Mouse (Mus musculus): ENCODE data around the gene Megf6.

Gene Megf6

GRCm38 (mm10) chr4:154170506-154171150 lies at the start of gene Megf6:
Gene Megf6, plus strand, starts transcription at chr4:154170730.
- no peak for DNase-seq

DNA sequence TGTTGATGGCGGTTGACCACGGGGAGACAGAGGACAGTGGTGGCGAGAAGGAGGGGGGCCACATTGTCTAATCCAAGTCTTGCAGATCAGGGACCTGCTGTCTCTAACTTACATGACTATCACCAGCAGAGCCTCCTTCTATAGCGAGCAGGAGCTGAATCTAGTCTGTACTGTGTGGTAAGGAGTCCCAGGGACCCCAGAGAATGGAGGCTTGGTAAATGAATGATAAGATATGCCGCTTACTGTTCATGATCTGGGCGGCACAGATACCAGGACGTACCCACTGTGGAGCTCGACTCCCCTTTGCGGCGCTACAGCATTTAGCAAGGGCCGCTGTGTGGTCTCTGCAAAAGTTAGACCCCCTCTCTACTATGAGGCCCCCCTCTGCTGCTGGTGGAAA lies 48.7 kb upstream of the Megf6 start:
- no peak for DNase-seq

DNA sequence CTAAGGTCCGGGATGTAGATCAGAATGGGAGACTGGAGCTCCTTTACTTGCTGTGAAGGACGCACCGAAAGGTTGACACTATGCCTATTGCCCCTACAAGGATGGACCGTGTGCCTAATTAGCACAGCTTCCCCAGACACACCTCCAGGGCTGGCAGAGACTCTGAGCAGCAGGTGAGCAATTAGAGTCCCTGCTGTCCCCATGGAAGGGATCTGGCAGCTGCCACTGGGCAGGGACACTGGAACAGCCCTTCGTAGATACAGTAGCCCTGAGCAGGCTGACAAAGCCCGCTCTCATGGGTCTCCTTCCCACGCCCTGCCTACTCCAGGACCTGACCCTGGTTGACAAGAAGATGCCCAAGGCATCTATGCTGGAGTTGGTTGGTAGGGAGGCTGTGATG lies 48.2 kb upstream of the Megf6 start:
- no peak for DNase-seq

DNA sequence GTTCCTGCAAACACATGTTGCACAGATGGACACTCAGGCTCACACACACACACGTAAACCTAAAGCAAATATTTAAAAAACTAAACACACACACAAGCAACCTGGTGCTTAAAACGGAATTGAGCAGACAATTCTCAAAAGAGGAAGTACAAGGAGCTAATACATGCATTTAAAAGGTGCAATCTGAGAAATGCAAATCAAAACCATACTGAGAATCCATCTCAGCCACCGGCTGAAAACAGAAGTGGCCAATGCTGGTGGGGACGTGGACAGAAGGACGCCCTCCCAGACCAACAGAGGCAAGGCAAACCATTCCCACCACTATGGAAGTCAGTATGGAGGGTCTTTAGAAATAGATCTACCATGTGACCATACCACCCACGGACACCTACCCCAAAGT lies 47.0 kb upstream of the Megf6 start:
- DNase-seq, result no peak

DNA sequence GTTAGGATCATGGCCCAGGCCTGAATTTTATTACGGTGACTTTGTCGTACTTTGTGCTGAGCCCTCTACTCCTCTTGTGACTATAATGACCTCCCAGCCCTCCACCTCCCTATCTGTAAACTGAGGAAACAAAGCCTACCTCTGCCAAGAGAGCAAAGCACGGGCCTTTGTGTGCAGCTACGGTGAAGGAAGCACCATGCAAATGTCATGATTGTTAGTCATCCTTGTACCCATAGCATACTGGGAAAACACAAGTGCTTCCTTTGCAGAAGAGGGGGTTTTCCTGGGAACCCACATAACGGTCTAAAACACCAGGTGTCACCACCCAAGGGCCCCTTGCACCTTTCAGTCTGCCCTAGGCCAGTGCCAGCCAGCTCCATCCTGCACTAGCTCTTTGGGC lies 45.3 kb upstream of the Megf6 start:
- DNase-seq, result no peak

- DNase-seq, result no peak
Measured at GRCm38 (mm10) chr4:154127273-154127672, 43.3 kb upstream of the Megf6 start.

GRCm38 (mm10) chr4:154129950-154130349 lies 40.6 kb upstream of the Megf6 start:
- DNase-seq, result no peak

DNA sequence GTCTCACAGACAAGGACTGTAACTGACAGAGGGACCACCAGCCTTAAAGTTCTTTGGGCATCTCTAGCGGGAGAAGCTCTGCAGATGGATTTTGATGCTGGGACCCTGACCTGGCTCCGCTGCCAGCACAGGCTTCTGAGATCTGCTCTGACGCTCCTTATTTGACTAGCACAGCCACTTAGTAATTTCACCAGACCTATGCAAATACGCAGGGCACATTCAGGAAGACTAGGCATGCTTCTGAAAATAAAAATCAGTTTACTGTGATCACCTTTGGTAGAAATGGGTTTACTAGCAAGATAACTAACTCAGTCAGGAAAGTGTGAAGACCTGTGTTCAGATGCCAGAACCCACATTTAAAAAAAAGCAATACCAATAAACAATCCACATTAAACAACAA lies 38.6 kb upstream of the Megf6 start:
- no peak for DNase-seq

- no peak for DNase-seq
Measured at GRCm38 (mm10) chr4:154134803-154135202, 35.7 kb upstream of the Megf6 start.

- DNase-seq, result no peak
Measured at GRCm38 (mm10) chr4:154137139-154137538, 33.4 kb upstream of the Megf6 start.

DNA sequence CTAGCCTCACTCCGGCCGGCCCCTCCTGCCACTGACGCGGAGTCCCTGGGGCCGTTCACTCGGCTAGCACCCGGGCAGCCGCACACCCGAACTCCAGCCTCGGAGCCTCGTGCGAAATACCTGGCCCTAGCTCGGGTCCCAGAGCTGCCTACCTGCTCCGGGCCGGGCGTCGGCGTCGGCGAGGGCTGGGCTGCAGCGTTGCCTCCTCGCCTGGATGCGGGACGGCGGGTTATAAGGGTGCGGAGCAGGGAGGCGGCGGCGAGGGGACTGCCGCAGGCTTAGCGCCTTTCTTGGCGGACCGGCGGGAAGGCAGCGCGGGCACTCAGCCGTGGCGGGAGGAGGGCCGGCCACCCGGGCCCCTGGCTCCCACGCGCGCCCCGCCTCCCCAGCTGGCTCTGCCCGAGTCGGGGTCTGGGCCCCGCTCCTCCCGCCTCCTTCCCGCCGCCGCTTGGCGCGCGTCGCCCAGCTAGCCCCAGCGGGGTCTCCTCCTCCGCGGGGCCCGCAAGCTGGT lies 30.8 kb upstream of the Megf6 start:
- DNase-seq, result peak; percentile 58

DNA sequence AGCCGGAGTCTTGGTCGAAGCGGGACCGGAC lies 30.5 kb upstream of the Megf6 start, which contains the start of gene Trp73:
Gene Trp73, minus strand, starts transcription at position 27 of the 31 bp plus-strand sequence.
- DNase-seq, result no peak

- peak; percentile 63 for DNase-seq
Measured at GRCm38 (mm10) chr4:154140213-154141008, 30.1 kb upstream of the Megf6 start.

DNA sequence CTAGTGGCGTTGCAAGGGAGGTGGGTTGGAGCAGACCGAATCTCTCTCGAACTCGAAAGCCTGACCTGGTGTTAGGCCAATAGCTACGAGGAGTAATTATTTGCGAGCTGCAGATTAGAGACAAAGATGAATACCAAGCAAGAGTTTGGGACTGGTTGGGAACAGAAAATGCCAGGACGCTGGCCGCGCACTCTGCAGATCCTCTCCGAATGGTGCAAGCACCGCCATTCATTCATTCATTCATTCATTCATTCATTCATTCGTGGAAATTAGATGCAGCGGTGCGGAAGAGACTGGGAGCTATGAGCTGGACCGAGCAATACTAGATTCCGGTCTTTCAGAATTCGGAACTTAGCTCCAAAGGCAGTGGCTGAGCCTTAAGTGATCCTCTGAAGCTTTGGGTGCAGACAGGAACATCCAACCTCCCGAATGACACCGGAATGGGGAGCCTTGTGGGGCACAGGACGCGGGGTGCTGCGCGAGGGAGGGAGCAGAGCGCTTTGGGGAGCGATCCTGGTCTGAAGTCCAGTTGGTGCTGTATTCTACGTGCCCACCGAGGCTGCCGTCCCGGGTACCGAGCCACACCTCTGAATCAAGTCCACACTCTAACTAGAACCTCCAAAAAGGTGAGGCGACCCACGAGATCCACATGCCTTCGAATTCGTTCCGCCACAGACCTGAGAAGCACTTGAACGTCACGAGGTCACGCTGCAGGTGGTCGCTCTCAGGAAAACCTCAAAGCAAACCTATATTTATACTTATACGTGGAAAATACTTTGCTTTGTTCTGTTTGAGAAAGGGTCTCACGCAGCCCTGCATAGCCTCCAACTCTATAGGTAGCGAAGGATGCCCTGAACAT lies 29.3 kb upstream of the Megf6 start:
- DNase-seq, result peak; percentile 58

DNA sequence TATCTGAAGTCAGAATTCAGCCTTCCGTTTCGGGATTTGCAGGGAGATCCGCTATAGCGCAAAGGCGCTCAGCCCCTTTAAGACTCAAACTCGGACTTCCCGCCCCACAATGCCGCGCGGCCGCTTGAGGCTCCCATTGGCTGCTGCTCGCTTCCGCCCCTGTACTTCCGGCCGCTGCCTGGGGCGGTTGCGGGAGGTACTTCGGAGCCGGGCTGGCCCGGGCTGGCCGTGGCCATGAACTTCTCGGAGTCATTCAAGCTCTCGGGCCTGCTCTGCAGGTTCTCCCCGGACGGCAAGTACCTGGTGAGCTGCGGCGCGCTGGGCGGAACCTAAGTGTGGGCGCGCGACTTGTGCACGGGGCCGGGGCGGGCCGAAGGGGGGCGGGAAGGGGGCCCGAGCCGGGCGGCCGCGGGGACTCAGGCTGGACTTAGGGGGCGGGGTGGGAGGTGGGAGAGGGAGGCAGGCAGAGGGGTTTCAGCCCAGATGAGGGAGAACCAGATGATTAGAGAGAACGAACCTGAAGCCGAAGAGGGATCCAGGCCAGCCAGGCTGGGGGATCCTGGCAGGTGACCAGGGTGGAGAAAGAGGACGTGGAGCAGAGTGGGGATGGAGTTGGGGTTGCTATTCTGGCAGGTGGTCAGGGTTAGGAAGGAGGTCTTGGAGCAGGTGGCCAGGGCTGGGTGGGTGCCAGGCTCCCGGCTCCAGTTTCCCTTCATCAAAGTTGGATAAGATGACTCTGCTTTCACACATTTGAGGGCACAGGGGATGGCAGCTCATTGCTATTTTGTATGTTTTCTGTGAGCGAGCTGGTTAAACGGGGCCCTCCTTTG lies 28.1 kb upstream of the Megf6 start, which contains the start of gene Wrap73:
Gene Wrap73, plus strand, starts transcription at position 162 of the 830 bp plus-strand sequence.
- peak; percentile 91 for DNase-seq

- DNase-seq, result no peak
Measured at GRCm38 (mm10) chr4:154144712-154145111, 25.8 kb upstream of the Megf6 start.

DNA sequence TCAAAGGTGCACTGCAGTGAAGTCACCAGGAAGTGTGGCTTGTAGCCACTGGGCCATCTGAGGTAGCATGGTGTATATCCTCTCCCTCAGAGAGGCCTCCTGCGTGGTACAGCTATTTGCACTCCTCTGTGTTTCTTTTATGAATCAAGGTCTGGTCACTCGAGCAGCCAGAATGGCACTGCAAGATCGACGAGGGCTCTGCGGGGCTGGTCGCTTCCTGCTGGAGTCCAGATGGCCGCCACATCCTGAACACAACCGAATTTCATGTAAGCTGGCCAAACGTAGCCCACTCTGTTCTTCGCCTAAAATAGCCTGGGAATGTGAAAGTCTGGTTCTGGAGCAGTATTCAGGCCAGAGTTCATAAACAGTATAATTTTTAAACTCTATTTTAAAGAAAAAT lies 24.2 kb upstream of the Megf6 start:
- peak; percentile 82 for DNase-seq

GRCm38 (mm10) chr4:154154104-154154503 lies 16.4 kb upstream of the Megf6 start:
- no peak for DNase-seq

DNA sequence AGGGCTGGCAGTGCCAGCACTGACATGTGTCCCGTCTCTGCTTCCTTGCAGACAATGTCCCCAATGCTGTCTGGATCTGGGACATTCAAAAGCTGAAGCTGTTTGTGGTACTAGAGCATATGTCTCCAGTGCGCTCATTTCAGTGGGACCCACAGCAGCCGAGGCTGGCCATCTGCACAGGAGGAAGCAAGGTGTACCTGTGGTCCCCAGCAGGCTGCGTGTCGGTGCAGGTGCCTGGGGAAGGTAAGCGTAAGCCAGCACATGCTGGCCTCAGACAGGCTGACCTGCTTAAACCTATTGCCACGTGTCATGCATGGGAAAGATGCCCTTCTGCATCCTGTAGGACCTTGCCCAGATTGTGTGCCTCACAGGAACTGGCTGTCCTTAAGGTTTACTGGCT lies 14.5 kb upstream of the Megf6 start:
- no peak for DNase-seq

DNA sequence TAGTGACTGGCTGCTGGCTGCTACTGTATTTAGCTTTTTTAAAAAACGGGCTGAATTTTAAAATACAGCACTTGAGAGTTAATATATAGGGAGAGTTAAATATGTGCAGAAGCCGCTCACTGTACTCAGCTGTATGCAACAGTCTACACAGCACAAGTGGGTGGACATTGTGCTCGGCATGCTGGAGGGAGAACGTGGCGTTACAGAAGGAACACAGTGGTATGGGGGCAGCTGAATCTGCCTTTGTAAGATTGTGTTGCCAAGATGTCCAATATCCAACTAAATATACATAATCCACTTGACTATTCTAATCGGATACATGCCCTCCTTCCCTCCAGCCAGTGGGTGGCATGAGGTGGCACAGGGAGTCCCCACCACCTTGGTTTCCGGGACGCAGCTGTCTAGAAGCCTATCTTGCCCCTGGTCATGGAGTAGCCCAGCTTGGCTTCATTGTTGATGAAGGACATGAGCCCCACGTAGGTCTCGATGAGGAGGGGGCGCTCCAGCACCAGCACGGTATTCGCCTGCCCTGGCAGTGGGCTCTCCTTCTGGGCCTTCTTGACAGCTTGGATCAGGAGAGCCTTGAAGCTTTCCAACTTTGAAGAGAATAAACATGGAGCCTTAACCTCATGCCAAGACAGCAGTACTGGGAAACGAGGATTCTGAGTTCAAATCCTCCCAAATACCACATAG lies 12.4 kb upstream of the Megf6 start:
- peak; percentile 59 for DNase-seq

DNA sequence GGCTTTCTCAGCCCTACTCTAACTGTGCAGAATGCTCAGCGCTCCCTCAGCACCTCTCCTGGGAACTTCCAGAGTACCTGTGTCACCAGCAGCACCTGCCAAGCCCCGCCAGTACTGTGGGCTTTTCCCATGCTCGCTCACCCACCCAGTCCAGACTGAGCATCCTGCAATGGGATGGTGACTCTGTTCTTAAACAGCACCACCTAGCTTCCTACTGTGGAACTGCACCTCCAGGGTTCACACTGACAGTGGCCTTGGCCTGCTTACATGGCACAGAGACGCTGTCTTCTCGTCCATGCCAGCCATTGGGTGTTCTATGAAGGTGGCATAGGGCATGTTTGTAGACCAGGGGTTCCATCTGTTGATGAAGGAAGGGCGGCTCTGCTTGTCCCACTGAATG lies 11.5 kb upstream of the Megf6 start:
- peak; percentile 87 for DNase-seq

GRCm38 (mm10) chr4:154159961-154160537 lies 10.5 kb upstream of the Megf6 start:
- DNase-seq, result peak; percentile 76

All from cerebellum, adult 9-11 months (tissue).